Mouse (Mus musculus) brain, embryonic 14.5 days (tissue): Measurements from ENCODE around the gene Gtpbp3.

Experiments used
- CTCF ChIP-seq: fragments of 200-500 bp; IDR thresholded peaks from 2 replicates; pipeline ENCODE4 v1.5.1; 2012; ENCODE audit warnings: inconsistent platforms, mild to moderate bottlenecking, moderate library complexity, borderline replicate concordance; ENCODE audit not compliant: insufficient read depth, insufficient read length; ENCODE audit errors: extremely low read depth
- POLR2A ChIP-seq: fragments of 200-500 bp; IDR thresholded peaks from 2 replicates; pipeline ENCODE4 v1.6.1; 2012; ENCODE audit warnings: mild to moderate bottlenecking, inconsistent platforms, borderline replicate concordance; ENCODE audit not compliant: poor library complexity, insufficient read depth, insufficient read length, severe bottlenecking; ENCODE audit errors: extremely low read depth

DNA sequence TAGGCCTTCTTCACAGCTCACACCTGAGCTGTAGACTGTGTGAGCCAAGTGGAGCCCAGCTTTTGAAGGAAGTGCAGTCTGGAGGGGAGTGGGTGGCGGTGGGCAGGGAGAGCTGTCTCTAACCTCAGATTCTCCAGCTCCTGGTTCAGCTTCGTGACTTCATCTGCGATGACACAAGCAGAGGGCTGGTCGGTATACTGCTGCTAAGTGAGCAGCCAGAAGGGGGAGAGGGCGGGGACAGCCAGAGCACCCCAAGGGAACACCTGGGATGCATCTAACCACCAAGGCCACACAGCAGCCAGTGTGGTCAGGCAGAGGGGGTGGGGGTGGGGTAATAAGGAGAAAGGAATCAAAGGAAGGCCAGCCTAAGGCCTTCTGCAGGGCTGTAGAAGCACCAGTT is 47.8 kb downstream of the Gtpbp3 start:
- TF ChIP-seq POLR2A (no peak), CTCF (no peak)
